Mouse (Mus musculus) fibroblast of lung, adult 2 months (primary cell): ENCODE data around the gene Kcnk13.

Experiments
- DNase-seq: peaks from one replicate; pipeline ENCODE4 v3.0.0-alpha.2; 2011; ENCODE audit warnings: low read depth

Gene Kcnk13

DNA sequence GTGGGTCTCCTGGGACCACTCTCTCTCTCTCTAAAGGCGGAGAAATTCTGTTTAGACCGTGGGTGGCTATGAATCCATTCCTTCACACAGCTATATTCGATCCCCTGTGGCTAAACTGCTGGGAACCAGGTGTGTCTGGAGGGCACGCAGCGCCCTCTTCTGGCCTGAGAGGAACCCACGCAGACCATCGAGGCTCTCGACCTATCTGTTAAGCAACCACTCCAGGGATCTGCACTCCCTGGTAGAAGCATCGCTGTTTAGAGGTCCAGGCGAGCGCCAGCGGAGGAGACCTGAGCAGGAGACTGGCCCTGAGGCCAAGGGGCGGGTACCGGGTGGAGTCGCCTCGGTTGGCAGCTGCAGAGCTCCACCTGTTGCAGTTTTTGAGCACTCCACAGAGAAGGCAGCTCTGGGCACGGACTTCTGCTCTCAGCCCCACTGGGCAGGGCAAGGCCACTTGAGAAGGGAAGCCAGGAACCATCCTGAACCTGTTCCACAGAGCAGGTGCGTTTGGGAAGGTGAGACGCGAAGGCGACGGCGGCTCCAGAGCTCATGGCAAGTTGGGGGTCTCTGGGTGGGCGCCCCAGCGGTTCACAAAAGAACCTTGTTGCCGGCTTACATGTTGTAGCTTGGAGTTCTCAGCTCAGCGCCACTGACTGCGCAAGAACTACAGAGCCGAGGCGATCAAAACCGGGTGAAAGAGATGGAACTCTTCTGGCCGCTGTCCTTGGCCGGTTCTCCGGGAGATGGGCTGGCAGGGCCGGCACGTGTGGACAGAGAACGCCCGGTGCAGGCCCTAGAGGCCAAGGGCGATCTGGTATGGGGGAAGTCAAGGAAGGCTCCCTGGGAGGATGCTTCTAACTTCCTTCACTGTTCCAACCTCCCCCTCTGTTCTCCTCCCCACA is at the start of gene Kcnk13:
Gene Kcnk13 (plus strand): TSS at position 199 of the 902 bp plus-strand sequence.
- DNase-seq = peak; percentile 26

DNA sequence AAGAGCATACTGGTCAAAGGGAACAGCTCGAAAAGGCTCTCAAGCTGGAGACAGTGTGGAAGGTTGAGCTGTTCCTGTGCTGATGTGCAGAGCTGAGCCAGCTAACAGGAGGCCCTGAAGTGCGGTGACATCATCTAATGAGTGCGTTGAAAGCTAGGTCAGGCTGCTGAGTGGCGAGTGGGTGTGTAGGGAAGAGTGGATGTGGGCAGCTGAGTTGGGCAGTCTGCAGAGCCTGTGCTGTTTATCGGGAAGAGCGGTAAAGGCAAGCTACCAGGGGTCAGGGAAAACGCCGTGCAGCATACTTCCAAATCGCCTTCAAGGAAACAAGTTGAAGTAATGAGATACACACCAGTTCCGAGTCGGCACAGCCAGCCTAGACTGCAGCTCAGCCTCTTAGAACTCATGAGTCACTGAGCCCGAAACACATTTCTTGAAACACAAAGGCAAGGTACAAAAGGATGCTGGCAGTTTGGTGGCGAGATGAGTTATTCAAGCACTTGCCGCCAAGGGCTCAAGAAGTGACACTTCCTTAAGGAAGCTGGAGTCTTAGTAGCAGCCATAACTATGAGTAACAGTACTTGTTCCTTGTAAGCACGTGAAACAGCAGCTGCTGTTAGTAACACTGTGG is 46.4 kb upstream of the Kcnk13 start:
- no peak for DNase-seq

DNA sequence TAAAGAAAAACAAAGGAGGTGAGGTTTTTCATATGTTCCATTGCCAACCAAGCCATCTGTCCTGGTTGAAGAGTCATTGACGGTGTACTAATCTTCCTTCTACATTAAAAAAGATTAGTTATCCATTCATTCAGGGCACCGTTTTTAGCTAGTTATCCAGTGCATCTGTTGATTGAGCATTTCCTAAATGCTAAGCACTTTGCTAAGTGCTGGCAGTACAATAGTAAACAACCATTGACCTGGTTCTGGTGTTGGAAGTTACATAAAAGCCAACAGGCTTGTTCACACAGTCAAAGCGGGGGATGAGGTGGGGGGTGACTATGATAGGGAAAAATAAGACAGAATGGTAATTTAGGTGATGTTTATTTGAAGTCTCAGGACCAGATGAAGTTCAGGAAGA is 44.7 kb upstream of the Kcnk13 start:
- no peak for DNase-seq

DNA sequence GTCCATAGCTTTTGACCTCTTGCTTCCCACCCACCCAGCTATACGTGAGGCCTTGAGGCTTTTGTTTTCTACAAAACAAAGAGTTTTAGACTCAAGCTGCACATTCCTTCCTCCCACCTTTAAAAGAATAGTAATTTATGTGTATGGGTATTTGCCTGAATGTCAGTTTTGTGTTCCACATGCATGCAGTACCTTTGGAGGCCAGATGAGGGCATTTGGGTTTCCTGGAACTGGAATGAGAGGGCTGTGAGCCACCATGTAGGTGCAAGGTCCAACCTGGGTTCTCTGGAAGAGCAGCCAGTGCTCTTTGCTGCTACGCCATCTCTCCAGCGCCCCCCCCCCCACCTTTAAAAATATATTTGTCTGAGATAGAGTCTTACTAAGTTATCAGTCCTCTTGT is 43.3 kb upstream of the Kcnk13 start:
- DNase-seq = no peak

DNA sequence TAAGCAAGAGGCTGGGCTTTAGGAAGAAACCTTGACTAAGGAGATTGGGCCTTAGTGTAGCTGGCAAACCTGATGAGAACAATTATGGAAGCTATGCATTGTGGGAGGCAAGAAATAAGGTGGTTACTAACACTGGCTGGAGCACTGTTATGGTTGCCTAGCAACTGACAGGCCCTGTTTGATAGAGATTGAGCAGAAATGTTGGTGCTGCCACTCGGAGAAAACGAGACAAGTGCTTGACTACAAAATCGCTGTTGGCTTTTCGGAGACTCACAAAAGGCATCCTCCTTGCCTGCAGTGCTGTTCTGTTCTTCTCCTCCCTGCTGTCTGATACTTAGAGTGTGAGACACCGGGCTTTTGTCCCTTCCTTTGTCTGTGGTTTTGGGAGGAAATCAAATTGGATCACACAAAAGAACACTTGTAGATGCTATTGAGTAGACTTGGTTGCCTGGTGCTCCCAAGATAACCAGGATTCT is 41.1 kb upstream of the Kcnk13 start:
- DNase-seq = no peak

DNA sequence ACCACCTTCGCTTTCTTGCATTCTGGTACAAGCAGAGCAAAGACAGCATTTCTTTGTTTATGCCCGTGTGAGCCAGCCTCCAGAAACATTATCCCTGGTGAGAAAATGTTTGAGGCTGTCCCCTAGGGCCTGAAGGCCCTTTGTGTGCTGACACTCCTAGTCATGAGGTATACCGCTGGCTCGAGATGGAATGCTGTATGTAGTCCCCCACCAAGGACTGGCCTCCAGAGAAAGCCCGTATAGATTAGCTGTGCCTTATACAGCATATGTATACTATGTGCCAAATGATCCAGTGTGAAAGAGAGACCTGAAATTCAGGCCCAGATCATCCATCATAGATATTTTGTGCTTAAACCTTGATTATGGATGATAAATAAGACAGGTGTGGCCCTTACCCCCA is 40.6 kb upstream of the Kcnk13 start:
- DNase-seq = no peak

DNA sequence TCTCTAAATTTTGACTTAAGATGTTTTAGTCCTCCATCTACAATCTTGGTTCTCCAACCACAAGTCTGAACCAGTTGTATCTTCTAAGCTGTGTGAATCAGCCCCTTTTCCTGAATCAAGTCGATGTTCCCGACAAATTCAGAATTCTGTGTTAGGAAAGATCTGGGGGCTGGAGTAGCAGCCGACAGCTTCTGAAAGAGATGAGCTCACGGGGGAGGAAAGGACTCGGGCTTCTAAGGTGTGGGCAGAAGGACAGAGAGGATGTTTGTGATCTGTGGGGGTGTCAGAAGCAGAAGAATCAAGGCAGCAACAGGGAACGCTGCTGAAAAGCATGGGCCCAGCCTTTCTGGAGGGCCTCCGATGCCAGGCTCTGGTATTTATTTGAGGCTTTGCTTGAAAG is 36.0 kb upstream of the Kcnk13 start:
- DNase-seq = no peak

DNA sequence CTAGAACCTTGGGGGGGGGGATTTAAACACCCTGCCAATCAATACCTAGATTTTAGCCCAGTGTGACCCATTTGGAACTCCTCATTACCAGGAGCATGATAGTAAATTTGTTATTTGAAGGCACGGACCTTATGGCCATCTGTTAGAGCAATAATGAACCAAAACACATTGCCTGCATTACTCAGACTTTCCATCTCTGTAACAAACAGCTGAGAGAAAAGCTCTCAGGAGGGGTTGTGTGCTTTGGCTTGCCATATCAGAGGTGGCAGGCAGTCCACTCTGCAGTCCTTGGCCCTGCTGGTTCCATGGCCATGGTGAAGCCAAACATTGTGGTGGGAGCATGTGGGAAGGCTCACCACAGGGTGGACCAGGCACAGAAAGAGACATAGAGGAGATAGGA is 35.1 kb upstream of the Kcnk13 start:
- DNase-seq = no peak

DNA sequence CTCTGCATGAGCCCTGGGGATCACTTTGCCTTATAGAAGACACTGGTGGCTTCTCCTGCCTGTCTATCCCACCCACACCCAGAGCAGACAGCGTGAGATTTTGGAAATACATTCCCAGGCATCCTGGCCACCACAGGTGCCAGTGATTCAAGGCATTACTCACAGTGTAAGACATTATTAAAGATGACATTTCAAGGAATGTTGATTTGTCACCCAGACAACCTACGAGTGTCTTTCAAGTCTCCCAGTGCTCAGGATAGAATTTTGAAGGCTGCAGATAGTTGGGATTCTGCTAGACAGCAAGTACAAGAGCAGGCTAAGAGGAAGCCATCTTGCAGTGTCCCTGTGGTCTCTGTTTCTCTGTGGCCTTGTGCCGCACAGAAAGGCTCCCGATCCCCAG is 32.1 kb upstream of the Kcnk13 start:
- DNase-seq = no peak

DNA sequence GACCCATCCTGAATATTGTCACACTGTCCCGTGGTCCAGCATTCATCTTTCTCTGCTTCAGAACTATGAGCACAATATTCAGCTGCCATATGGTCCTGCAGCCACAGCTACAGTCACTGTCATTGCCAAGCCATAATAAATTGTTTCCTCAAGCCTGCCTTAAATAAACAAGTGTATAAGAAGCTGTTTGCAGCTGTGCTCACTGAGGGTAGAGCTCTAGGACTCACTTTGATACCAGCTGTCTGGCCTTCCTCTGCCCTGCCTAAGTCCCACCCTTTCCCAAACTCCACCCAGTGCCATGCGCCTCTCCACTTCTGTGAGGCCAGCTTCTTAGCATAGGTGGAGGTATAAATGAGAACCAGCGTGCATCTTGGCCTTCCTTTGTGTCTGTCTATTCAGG is 30.7 kb upstream of the Kcnk13 start:
- DNase-seq = no peak

DNA sequence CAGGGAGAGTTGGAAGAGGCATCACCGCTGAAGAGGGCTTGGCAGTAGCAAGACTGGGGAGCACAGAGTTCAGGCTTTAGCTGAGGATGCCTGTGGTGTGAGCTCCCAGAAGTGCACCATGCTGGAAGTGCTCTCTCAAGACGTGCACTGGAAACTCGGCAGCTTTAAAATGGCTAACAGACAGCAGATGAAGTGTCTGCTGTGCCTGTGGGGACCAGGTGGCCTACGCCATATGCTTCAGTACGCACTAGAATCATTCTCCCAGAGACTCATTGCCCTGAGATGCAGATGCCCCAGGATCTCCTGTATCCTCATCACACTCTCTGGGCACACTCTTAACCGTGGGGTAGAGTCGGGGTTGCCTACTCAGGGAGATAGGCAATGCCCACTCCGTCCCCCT is 28.9 kb upstream of the Kcnk13 start:
- DNase-seq = no peak

DNA sequence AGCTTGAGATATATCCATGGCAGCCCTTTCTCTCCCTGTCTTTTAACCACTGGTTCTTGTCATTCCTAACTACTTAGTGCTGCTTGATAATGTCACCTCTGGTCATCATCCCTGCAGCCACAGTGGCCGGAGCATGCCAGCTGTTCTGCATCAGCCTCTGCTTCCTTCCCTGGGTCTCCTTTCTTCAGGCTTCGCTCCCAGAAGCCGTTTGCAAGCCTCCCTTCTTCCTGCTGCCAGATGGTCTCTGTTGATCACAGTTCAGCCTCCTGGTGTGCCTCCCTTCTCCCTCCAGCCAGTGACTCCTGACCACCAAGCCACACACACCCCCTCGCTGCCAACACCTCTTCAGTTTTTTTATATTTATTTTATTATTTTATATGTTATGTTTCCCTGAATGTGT is 25.8 kb upstream of the Kcnk13 start:
- DNase-seq = no peak

DNA sequence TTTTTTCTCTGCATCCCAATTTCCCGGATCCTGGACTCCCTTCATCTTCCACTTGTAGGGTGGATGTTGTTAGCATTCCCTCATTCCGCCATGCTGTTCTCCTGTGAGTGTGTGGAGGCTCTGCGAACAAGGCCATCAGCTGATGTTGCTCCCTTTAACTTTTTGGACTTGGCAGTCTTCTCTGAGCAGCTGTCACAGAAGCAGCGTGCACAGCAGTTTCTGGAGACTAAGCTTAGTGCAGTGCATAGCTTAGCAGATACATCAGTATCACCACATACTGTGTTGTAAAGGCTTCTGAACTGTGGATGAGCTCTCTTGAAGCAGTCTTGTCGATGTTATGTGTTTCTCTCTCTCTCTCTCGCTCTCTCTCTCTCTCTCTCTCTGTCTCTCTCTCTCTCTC is 25.1 kb upstream of the Kcnk13 start:
- no peak for DNase-seq

DNA sequence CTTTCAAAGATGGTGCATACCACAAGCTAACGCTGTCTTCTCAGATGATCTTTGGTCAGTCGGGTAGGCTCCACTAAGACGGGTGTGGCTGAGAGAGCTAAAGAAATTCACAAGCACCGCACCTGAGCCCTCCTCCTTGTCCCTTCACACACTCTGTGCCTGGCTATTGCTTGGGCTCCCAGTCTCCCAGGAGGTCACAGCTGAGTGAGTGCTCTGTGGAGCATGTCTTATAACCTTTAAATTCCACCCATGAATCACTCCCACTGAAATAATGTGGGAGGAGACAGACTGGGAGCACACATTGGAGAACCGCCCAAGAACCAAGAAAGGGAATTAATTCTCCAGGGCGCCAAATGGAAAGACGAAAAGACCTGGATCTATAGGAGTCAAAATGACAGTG is 23.6 kb upstream of the Kcnk13 start:
- no peak for DNase-seq

DNA sequence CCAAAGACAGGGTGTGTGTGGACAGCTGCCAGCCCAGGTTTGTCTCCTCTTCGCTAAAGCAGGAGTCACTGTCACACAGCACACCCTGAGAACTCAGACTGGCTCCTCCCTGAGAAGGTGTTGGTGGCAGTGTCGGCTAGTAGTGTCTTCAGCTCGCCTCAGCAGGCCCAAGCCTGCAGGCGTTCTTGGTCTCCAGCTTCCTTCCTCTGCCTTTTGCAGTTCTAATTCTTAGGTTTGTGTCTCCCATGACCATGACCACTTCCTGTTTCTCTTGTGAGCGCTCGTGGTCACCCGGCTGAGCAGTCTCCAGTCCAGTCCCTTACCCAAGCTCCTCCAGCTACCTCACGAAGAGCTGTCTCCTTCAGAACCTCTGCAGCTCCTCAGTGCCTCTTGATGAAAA is 21.9 kb upstream of the Kcnk13 start:
- no peak for DNase-seq

DNA sequence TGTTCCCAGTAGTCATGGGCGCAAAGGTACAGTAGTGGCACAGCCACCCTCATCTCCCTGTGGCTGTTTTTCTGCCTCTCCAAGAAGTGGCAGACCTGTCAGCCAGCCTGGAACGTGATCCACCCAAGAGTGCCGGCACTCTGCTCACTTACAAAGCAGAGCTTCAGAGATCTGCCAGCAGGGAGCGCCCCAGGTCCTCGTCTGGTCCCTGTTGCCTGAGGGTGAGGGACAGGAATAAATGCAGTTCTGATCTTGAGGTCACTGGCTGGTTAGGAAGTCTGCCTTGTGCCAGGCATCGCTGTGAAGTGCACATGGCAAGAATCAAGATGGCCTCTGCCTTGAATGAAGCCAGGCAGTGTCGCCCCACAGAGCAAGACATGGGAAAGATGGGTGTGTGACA is 11.4 kb upstream of the Kcnk13 start:
- no peak for DNase-seq

DNA sequence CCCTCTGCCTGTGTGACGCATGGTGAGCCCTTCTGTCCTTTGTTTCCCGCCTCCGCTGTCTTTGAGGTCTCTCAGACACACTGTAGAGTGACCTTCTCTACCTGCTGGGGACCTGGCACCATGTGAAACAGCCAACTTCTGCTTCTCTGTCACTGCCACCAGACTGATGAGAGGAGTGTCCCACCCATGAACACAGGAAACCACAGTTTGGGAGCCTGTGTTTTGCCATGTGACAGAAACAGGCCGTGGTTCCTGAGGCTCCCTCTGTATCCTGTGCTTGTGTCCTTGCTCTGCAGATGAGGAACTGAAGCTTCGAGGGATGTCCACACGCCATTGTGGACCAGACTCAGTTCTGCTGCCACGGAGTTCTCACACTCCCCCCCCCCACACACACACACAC is 7.9 kb upstream of the Kcnk13 start:
- no peak for DNase-seq

DNA sequence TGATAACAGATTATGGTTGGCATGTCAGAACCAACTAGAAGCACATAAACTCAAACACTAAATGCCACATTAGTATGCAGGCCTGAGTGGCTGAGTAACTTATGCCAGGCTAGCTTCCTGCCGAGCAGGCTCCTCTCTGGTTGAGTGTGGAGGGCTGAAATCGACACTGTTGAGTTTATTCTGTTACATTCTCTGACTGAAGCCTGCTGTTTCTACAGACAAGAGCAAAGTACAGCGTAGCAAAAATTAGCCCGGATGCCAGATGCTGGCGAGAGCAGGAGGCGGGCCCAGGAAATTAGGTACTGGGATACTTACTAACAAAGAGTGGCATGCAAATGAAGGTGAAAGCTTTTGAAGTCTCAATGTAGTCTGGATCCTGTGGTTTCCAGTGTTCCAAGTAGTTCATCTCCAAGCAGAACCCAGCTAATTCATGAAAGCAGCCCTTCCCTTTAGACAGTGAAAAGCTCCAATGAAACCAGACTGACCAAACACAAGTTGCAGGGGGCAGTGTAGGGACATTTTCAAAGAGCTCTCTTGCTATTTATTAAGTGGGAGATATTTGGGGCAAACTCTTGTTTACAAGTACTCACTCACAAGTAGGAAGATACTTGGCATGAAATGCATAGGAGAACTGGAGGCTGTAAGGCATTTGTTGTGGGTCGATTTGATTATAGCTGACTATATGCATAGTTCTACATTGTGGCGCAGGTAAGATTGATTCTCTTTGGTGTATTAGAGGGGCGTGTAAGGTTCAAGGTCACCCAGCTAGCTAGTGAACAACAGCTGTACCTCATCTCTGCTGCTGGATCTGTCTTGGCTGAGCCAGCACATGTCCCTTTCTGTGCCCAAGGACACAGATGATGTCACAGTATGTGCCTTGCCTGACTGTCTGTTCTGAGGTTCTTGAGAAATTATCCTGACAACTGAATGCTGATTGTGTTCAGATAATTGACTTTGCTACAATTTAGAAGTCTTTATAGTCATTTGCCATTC is 5.9 kb upstream of the Kcnk13 start:
- DNase-seq = no peak

DNA sequence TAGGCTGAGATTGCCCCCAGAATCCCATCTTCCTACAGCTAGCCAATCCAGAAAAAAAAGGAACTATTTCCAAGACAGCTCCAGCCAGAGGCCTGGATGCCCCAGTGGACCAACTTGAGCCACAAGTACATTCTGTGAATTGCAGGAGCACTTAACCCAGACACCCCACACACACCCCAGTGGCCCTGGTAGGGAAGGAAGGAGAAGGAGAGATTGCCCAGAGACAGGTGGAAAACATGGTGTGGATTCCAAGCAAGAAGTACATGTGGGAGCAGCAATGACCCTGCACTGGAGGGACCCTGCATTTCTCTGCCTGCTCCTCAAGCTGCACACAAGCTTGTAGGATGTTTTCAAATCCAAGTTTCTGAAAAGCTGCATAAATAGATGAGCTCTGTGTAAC is 5.0 kb upstream of the Kcnk13 start:
- no peak for DNase-seq

DNA sequence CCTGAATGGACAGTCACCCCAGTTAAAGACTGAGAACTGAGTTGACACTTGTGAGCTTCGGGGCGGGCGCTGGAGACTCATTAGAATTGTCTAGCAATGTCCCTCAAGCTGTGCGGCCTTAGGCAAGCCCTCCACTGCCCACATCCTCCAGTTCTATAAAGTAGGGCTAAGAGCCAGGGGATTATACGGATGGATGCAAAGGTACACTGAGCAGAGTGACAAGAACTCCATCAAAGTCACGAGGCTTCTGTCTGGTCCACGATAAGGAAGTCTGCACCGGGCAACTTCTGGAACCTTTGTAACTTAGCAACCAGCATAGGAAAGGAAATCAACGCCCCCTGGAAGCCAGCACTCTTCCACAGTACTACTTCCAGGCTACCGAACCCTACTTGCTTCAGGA is 4.4 kb upstream of the Kcnk13 start:
- DNase-seq = no peak

DNA sequence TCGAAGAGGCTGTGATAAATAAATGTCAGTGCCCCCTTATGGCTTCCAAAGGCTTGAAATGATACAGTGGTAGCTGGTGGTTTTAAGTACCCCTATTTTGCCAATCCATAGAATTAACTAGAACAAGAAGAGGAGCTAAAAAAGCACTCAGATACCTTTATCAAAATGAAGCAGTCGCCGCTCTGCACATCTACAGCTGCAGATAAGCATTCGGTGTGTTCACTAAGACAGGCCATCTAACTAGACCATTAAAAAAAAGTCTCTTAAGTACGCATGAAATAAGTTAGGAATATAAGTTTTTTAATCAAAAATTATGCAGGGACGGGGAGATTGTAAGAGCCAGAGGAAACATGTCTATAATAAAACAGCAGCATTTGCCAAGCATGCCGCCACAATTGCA is 3.6 kb upstream of the Kcnk13 start:
- DNase-seq = no peak
